Mouse (Mus musculus): ENCODE results near the gene Atoh7. TPM values are rescaled to one million over a fixed set of nuclear protein-coding genes. Genes with fewer than 3 reads are reported as not detected.

Gene Atoh7
- total and polyA plus RNA-seq, 3 experiments = not detected

- Histone ChIP-seq H3K36me3 (ENCODE audit: control insufficient read depth in 1 of 2, insufficient read depth in 2 of 2, low read length in 2 of 2) (no peaks in the 10 kb centered on the region), H3K4me3 (ENCODE audit: control insufficient read depth in 1 of 2, insufficient read depth in 1 of 2, low read depth in 2 of 2, low read length in 2 of 2) (no peak overlapping the region), H3K4me1 (ENCODE audit: control insufficient read depth in 1 of 2, insufficient read depth in 2 of 2, low read length in 2 of 2) (no peaks in the 10 kb centered on the region; a peak in 1 of 4 replicates), H3K27ac (ENCODE audit: control insufficient read depth, low read depth, low read length) (no peak overlapping the region), H3K27me3 (ENCODE audit: control insufficient read depth in 1 of 2, insufficient read depth in 2 of 2, low read length in 2 of 2) (no peaks in the 10 kb centered on the region; a peak in 2 of 4 replicates), H3K9ac (ENCODE audit: control insufficient read depth, low read depth, low read length, poor library complexity, severe bottlenecking) (no peak overlapping the region), H3K79me2 (ENCODE audit: control insufficient read depth, insufficient read depth, low read length, poor library complexity) (no peaks in the 10 kb centered on the region), H3K9me3 (replicated peaks; ENCODE audit: insufficient read depth, low read length) (no peaks in the 10 kb centered on the region)
- TF ChIP-seq BHLHE40 (IDR thresholded peaks at IDR 0.05; ENCODE audit: borderline replicate concordance, low read depth, low read length) (no peak), TBP (IDR thresholded peaks at IDR 0.05; ENCODE audit: low read depth, low read length) (no peak), KAT2A (conservative IDR thresholded peaks at IDR 0.05; ENCODE audit: low read depth, low read length) (no peak), USF2 (IDR thresholded peaks at IDR 0.05; ENCODE audit: borderline replicate concordance in 1 of 2, insufficient read depth in 1 of 2, low read depth in 1 of 2, low read length in 2 of 2) (no peak), USF1 (IDR thresholded peaks at IDR 0.05; ENCODE audit: low read depth, low read length) (no peak), ELF1 (IDR thresholded peaks at IDR 0.05; ENCODE audit: low read depth, low read length) (no peak), CHD2 (IDR thresholded peaks at IDR 0.05; ENCODE audit: low read length) (no peak), RCOR1 (IDR thresholded peaks at IDR 0.05; ENCODE audit: low read depth, low read length) (no peak), MAX (IDR thresholded peaks at IDR 0.05; ENCODE audit: low read length) (no peak), MAZ (IDR thresholded peaks at IDR 0.05; ENCODE audit: low read depth, low read length) (no peak), MAFK (IDR thresholded peaks at IDR 0.05; ENCODE audit: borderline replicate concordance, low read depth, low read length) (no peak), SMC3 (IDR thresholded peaks at IDR 0.05; ENCODE audit: low read depth, low read length) (no peak), MEF2A (IDR thresholded peaks at IDR 0.05; ENCODE audit: extremely low read depth, insufficient replicate concordance, low read depth, low read length, poor library complexity, severe bottlenecking) (no peak), NELFE (IDR thresholded peaks at IDR 0.05; ENCODE audit: low read depth, low read length) (no peak), MYB (IDR thresholded peaks at IDR 0.05; ENCODE audit: low read depth, low read length) (no peak), ZMIZ1 (IDR thresholded peaks at IDR 0.05; ENCODE audit: low read depth, low read length) (no peak), TAL1 (IDR thresholded peaks at IDR 0.05; ENCODE audit: low read length) (no peak), GABPA (IDR thresholded peaks at IDR 0.05; ENCODE audit: low read depth, low read length) (no peak), SIN3A (IDR thresholded peaks at IDR 0.05; ENCODE audit: low read length) (no peak), POLR2AphosphoS5 (IDR thresholded peaks at IDR 0.05; ENCODE audit: borderline replicate concordance, low read depth, low read length) (no peak)
- DNase-seq (ENCODE audit: low read depth, low spot score) = no peak
These were observed 38.2 kb upstream of the Atoh7 start for GRCm38 (mm10) chr10:63061266-63061665.

DNA sequence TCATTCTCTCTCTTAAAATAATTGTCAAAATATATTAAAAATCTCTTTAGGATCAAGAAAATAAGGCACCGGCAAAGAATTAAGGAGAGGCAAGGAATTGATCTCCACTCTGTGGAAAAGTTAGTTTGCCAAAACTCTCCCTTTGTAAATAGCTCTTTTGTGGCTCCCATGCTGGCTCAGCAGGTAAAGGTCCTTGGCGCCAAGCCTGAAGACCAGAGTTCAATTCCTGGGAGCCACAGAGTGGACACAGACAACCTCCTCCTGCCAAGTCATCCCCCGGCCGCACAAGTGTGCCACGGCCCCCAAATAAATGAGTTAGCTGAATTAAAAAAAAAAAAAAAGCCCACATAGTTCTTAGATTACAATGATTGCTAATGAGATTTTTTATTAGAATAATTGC, 36.8 kb upstream of the Atoh7 start:
- no peaks in the 10 kb centered on the region for H3K9me3 ChIP-seq (replicated peaks; ENCODE audit: insufficient read depth, low read length)
- H3K27me3 ChIP-seq (ENCODE audit: control insufficient read depth in 1 of 2, insufficient read depth in 2 of 2, low read length in 2 of 2) = no peaks in the 10 kb centered on the region; a peak in 1 of 4 replicates
- no peak overlapping the region for H3K27ac ChIP-seq (ENCODE audit: control insufficient read depth, low read depth, low read length)
- TF ChIP-seq GATA1 (IDR thresholded peaks at IDR 0.05; ENCODE audit: low read depth, low read length) = no peak
- no peak for TF ChIP-seq MYC (IDR thresholded peaks at IDR 0.05; ENCODE audit: low read depth, low read length)
- TF ChIP-seq CHD2 (IDR thresholded peaks at IDR 0.05; ENCODE audit: low read length) = no peak
- no peak for TF ChIP-seq RAD21 (IDR thresholded peaks at IDR 0.05; ENCODE audit: low read depth, low read length)
- TF ChIP-seq MAZ (IDR thresholded peaks at IDR 0.05; ENCODE audit: low read depth, low read length) = no peak
- no peak for TF ChIP-seq SMC3 (IDR thresholded peaks at IDR 0.05; ENCODE audit: low read depth, low read length)
- no peak for TF ChIP-seq ZNF384 (IDR thresholded peaks at IDR 0.05; ENCODE audit: low read depth, low read length)
- TF ChIP-seq POLR2AphosphoS2 (IDR thresholded peaks at IDR 0.05; ENCODE audit: low read length) = no peak
- no peak for TF ChIP-seq HCFC1 (IDR thresholded peaks at IDR 0.05; ENCODE audit: low read depth, low read length)
- no peak for TF ChIP-seq EP300 (IDR thresholded peaks at IDR 0.05; ENCODE audit: low read depth in 1 of 2, low read length in 2 of 2)
- no peaks in the 10 kb centered on the region for H3K36me3 ChIP-seq (ENCODE audit: control insufficient read depth in 1 of 2, insufficient read depth in 2 of 2, low read length in 2 of 2)
- no peak for DNase-seq (ENCODE audit: low read depth, low spot score)
- no peaks in the 10 kb centered on the region; a peak in 1 of 4 replicates for H3K4me1 ChIP-seq (ENCODE audit: control insufficient read depth in 1 of 2, insufficient read depth in 2 of 2, low read length in 2 of 2)
- no peak overlapping the region for H3K4me3 ChIP-seq (ENCODE audit: control insufficient read depth in 1 of 2, insufficient read depth in 1 of 2, low read depth in 2 of 2, low read length in 2 of 2)
- H3K79me2 ChIP-seq (ENCODE audit: control insufficient read depth, insufficient read depth, low read length, poor library complexity) = no peaks in the 10 kb centered on the region
- H3K9ac ChIP-seq (ENCODE audit: control insufficient read depth, low read depth, low read length, poor library complexity, severe bottlenecking) = no peak overlapping the region

All from MEL (cell line).